Mouse (Mus musculus) E14TG2a.4 (cell line): ENCODE results near the gene Olfr183.

Source experiments
- CTCF ChIP-seq: conservative IDR thresholded peaks from 2 replicates; pipeline ENCODE4 v1.5.1; 2014; ENCODE audit warnings: low read length
- NANOG ChIP-seq: IDR thresholded peaks from 2 replicates; pipeline ENCODE4 v1.6.1; 2014; ENCODE audit warnings: borderline replicate concordance, low read length, mixed read lengths
- POU5F1 ChIP-seq: IDR thresholded peaks from 2 replicates; pipeline ENCODE4 v1.6.1; 2014; ENCODE audit warnings: low read length, borderline replicate concordance

DNA sequence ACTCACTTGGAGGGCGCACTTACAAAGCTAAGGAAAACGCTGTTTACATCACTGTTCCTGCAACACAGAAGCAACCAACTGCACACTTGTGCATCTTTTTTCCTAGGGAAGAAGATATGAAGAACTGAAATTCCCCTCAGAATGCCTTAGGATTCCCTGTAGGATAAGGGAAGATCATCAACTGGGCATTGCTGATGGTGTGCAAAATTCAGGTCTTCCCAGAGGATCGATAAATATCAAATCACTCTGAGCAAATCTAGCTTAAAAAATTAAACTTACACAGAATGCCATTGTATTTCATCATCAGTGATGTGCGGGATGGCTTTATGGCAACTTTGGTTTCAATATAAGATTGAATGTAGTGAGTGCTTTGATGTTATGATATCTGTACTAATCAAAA, 35.0 kb downstream of the Olfr183 start, which contains the start of gene Olfr186:
- TF ChIP-seq CTCF (no peak), POU5F1 (no peak), NANOG (no peak)
